Mouse (Mus musculus) lung, embryonic 16.5 days (tissue): ENCODE data around the gene Tspan15. TPM values are rescaled to one million over a fixed set of nuclear protein-coding genes. Genes with fewer than 3 reads are reported as not detected.

ENCODE experiments used
- ATAC-seq: fragments of 200-750 bp; cut with Nextera tagmentation; 2 replicates; pipeline ENCODE4 v1.8.0; 2017; ENCODE audit warnings: low read depth, mild to moderate bottlenecking, moderate library complexity
- H3K27ac ChIP-seq: fragments of 300-500 bp; sonication (generic); 2 replicates; pipeline ENCODE4 v1.5.1; 2014; ENCODE audit warnings: mild to moderate bottlenecking, control low read depth, low read length
- H3K27me3 ChIP-seq: fragments of 300-500 bp; sonication (generic); 2 replicates; pipeline ENCODE4 v1.6.1; 2014; ENCODE audit warnings: low read depth, low read length, mixed read lengths; ENCODE audit not compliant: control insufficient read depth, insufficient read depth
- H3K36me3 ChIP-seq: fragments of 300-500 bp; sonication (generic); 2 replicates; pipeline ENCODE4 v1.6.1; 2014; ENCODE audit warnings: low read length; ENCODE audit not compliant: control insufficient read depth, insufficient read depth
- H3K4me1 ChIP-seq: fragments of 300-500 bp; sonication (generic); replicated peaks from 2 replicates; pipeline ENCODE4 v1.6.1; 2014; ENCODE audit warnings: low read length, mixed read lengths; ENCODE audit not compliant: control insufficient read depth, insufficient read depth
- H3K4me2 ChIP-seq: fragments of 300-500 bp; sonication (generic); 2 replicates; pipeline ENCODE4 v1.6.1; 2014; ENCODE audit warnings: low read depth, low read length, control low read depth
- H3K4me3 ChIP-seq: fragments of 300-500 bp; sonication (generic); 2 replicates; pipeline ENCODE4 v1.5.1; 2014; ENCODE audit warnings: mild to moderate bottlenecking, low read length, control low read depth
- H3K9ac ChIP-seq: fragments of 300-500 bp; sonication (generic); 2 replicates; pipeline ENCODE4 v1.6.1; 2014; ENCODE audit warnings: low read length, control low read depth
- H3K9me3 ChIP-seq: fragments of 300-500 bp; sonication (generic); 2 replicates; pipeline ENCODE4 v1.6.1; 2016; ENCODE audit warnings: low read length; ENCODE audit not compliant: control insufficient read depth
- WGBS: fragments of 180-500 bp; shearing (Covaris S2); extraction: QIAGEN DNeasy Blood & Tissue Kit; methylation state at CpG from one replicate; pipeline ENCODE4 v1.1.7; 2014; 5-methylcytosine and 5-hydroxymethylcytosine counted together
- polyA plus RNA-seq: library from polyadenylated mRNA; unstranded; fragments of >200 nt; fragmentation: Nextera tagmentation; extraction: Ambion mirVana; gene quantifications from 2 replicates; pipeline ENCODE4 v1.2.1, GENCODE M21; 2015

Gene Tspan15
- polyA plus RNA-seq, 1 experiment from 2014 or later = 96.1 TPM

DNA sequence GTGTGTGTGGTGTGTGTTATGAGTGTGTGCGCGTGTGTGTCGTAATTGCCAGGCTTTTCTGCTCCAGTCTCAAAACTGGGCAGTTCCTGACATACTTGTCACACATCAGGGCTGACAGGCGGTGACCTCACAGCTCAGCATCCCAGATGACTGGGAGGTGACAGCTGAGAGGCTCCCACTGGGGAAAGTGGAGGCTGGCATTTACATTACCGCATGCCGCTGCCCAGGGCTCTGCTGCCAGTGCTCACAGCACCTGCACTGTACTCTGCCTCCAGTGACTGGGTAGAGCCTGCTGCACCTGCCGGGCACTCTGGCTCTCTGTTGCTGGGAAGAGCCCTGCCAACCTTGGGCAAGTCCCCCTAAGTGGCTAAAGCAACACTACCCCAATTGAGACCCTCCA lies 40.2 kb downstream of the Tspan15 start:
- H3K27ac ChIP-seq = no peak overlapping the region
- no peak overlapping the region for H3K4me2 ChIP-seq
- ATAC-seq = no peak
- no peaks in the 10 kb centered on the region for H3K27me3 ChIP-seq
- H3K9me3 ChIP-seq = no peaks in the 10 kb centered on the region
- H3K4me3 ChIP-seq = no peak overlapping the region
- no peak overlapping the region for H3K9ac ChIP-seq
- no peaks in the 10 kb centered on the region; the same call in 1 of the 2 replicates for H3K36me3 ChIP-seq
- WGBS = 79% methylated on average over 7 of the region's 7 CpGs
- no peaks in the 10 kb centered on the region for H3K4me1 ChIP-seq

DNA sequence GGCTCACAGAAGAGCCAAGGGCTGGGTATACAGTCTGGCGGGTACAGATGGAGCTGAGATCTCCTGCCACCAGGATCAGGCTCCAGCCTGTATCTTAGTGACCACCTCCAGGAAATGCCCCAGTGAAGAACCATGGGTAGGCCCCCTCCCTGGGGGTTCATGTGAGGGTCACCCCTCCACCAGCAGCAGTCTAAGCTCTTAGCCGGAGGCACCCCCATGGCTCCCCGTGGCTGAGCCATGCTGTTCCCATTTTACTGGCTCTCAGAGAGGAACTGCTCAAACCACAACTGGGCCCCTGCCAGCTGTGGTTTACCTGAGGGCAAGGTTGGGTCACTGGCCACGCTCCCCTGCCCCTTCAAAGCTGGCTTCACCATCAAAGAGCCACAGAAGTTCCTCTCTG lies 41.1 kb downstream of the Tspan15 start:
- Histone ChIP-seq H3K4me3 (no peak overlapping the region), H3K4me1 (no peaks in the 10 kb centered on the region), H3K9me3 (no peaks in the 10 kb centered on the region), H3K9ac (no peak overlapping the region), H3K4me2 (no peak overlapping the region), H3K36me3 (no peaks in the 10 kb centered on the region; the same call in 1 of the 2 replicates), H3K27me3 (no peaks in the 10 kb centered on the region), H3K27ac (no peak overlapping the region)
- WGBS = 69% methylated on average over 4 of the region's 4 CpGs
- no peak for ATAC-seq

DNA sequence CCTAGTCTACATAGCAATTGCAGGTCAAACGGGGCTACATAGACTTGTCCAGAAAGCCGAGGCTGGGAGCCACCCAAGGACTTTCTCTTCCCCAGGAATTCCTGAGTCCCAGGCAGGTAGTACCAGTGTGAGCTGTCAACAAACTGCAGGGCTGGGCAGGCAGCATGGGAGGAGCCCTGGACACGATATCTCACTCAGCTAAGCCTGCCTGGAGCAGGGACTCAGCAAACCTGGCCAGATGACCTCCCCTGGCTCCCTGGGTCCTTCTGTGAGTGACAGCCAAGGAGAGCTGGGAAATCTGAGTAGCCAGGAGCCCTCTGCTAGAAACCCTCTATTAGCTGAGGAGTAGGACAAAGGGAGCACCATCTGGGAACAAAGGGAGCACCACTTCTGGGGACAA lies 41.7 kb downstream of the Tspan15 start:
- H3K27ac ChIP-seq = no peak overlapping the region
- H3K36me3 ChIP-seq = no peaks in the 10 kb centered on the region; the same call in 1 of the 2 replicates
- H3K9ac ChIP-seq = no peak overlapping the region
- 44% methylated on average over 3 of the region's 3 CpGs for WGBS
- H3K4me2 ChIP-seq = no peak overlapping the region
- H3K27me3 ChIP-seq = no peaks in the 10 kb centered on the region
- H3K4me1 ChIP-seq = no peaks in the 10 kb centered on the region
- no peak overlapping the region for H3K4me3 ChIP-seq
- ATAC-seq = no peak
- no peaks in the 10 kb centered on the region for H3K9me3 ChIP-seq

DNA sequence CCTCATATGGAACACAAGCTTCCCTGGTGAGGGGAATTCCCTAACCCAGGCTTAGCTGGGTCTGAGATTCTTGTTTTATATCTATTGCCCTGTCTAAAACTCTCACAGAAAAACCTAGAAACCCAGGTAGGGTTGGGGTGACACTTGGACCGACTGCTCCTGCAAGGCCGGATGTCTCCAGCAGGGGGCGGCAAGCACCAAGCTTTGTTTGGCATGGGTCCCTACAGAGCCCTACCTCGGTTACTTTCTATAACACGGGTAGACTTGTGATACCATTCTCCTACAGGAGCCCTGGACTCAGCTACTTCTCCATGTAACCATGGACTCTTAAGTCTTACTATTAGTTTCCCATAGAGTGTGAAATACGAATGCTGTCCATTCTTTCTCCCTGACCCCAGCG lies 44.2 kb downstream of the Tspan15 start:
- no peak overlapping the region for H3K4me2 ChIP-seq
- H3K4me1 ChIP-seq = no peaks in the 10 kb centered on the region
- peak; percentile 58 for ATAC-seq
- H3K36me3 ChIP-seq = no peaks in the 10 kb centered on the region; the same call in 1 of the 2 replicates
- H3K9ac ChIP-seq = no peak overlapping the region
- WGBS = 18% methylated on average over 7 of the region's 7 CpGs
- no peak overlapping the region for H3K27ac ChIP-seq
- no peak overlapping the region for H3K4me3 ChIP-seq
- no peaks in the 10 kb centered on the region for H3K9me3 ChIP-seq
- H3K27me3 ChIP-seq = no peaks in the 10 kb centered on the region

DNA sequence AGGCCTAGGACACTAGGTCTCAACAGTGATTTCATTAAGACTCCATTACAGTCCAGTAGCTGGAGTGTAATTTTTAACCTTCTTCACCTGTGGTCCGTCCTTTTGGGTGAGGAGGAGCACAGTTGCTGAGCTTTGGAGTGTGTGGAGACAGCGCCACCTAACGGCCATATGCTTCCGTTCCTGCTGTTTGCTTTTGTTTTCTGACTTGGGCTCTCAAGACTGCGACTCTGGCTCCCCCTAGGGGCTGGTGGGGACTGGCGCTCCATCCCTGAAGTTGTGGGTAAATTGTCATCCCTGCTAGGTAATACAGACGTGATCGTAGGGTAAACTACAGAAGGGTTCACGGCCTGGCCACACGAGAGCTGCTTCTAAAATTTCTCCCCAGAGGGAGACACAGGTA lies 48.0 kb downstream of the Tspan15 start:
- ATAC-seq = peak; percentile 58
- H3K4me1 ChIP-seq = no peaks in the 10 kb centered on the region
- no peak overlapping the region for H3K9ac ChIP-seq
- H3K9me3 ChIP-seq = no peaks in the 10 kb centered on the region
- H3K27me3 ChIP-seq = no peaks in the 10 kb centered on the region
- no peak overlapping the region for H3K27ac ChIP-seq
- no peak overlapping the region for H3K4me3 ChIP-seq
- no peaks in the 10 kb centered on the region; the same call in 1 of the 2 replicates for H3K36me3 ChIP-seq
- under 1% methylated on average over 10 of the region's 10 CpGs for WGBS
- H3K4me2 ChIP-seq = no peak overlapping the region

DNA sequence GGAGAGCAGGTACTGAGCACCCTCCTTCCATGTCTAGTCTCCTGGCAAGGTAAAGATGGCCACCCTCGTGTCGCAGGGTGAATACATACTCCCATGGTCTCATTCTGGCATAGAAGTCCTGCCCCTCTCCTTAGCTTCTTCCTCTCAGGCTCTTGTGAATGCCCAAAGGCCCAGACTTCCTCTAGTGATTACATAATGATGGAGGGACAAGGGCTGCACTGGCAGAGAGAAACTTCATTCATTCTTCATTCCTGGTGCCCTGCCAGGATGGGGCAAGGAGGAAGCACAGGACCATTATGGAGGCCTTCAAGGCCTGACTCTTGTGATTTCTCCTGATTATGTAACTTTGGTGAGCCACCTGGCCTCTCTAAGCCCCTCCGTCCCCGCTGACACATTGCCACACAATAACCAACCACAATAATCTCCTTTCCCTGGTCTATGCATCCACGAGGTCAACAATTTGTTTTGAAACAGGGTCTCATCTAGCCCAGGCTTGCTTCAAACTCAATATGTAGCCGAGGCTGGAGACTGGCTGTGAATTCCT lies 48.5 kb downstream of the Tspan15 start:
- no peaks in the 10 kb centered on the region for H3K4me1 ChIP-seq
- H3K9ac ChIP-seq = no peak overlapping the region
- H3K4me3 ChIP-seq = no peak overlapping the region
- H3K27ac ChIP-seq = no peak overlapping the region
- ATAC-seq = no peak
- H3K36me3 ChIP-seq = no peaks in the 10 kb centered on the region
- WGBS = 72% methylated on average over 6 of the region's 6 CpGs
- H3K4me2 ChIP-seq = no peak overlapping the region
- H3K9me3 ChIP-seq = no peaks in the 10 kb centered on the region
- no peaks in the 10 kb centered on the region for H3K27me3 ChIP-seq

DNA sequence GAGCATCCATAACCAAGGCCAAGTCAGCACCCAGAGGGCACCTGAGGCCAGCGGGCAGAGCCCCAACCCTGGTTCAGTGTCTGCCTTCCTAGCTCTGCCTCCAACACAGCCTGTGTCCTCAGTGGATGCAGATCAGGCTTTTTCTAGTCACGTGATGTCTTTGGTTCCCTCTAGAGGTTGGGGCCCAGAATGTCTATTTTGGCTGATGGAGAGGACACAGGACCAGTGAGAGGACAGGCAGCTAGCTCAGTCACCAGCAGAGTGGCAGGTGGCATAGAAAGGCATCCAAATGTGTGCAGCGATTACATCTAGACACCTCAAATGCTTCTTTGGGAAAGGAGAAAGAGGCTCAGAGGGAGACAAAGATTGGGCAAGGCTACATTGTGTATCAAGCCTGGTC lies 49.4 kb downstream of the Tspan15 start:
- Histone ChIP-seq H3K4me3 (no peak overlapping the region), H3K27me3 (no peaks in the 10 kb centered on the region), H3K4me1 (no peaks in the 10 kb centered on the region), H3K9me3 (no peaks in the 10 kb centered on the region), H3K36me3 (no peaks in the 10 kb centered on the region), H3K4me2 (no peak overlapping the region), H3K27ac (no peak overlapping the region), H3K9ac (no peak overlapping the region)
- 57% methylated on average over 3 of the region's 3 CpGs for WGBS
- ATAC-seq = no peak

DNA sequence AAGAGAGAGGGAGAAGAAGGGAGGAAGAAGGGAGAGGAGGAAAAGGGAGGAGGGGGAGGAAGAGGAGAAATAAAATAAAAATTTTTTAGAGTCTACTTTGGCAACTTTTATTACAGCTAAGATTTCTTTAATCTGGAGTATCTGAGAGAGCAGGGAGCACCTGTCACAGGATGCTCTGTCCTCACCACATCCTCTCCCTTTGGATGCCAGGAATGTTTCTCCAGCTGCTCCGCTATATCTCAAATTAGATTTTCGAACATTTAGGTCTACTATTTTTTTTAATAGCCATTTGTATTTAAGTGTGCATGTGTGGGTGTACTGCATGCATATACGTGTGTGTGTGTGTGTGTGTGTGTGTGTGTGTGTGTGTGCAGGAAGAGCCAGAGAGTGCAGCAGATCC lies 51.1 kb downstream of the Tspan15 start:
- whole genome bisulfite sequencing = 84% methylated on average over 3 of the region's 3 CpGs
- no peak overlapping the region for H3K27ac ChIP-seq

DNA sequence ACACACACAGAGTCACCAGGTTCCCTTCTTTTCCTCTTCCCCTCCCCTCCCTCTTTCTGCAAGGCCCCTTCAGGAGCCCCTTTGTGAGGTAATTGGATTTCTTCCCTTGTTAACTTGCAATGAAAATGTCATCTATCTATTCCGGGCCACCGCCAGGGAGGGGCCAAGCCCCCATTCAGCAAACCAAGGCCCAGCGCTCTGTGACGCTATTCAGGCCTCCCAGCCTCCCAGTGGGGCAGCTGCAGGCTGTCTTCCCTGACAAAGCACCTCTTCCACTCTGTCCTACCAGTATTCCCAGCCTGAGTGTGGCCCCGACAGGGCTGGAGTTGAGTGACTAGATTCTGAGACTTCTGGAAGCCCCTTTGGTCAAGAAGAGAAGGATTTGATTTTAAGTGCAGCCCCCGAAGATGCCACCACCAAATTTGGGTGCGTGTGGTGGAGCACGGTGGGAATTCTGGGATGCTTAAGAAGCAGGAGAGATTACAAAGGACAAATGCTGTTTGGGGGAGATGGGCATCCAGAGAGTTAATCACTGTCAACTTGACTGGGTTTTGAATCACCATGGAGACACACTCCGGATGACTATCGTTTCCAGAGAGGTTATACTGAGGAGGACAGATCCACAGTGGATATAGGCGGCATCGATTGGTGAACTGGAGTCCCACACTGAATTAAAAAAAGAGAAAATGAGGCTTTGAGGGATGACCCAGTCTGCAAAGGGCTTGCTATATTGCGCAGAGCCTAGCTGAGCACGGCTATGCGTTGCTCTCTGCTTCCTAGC lies 56.3 kb downstream of the Tspan15 start:
- Histone ChIP-seq H3K4me2 (no peak overlapping the region), H3K9me3 (no peaks in the 10 kb centered on the region), H3K9ac (no peak overlapping the region), H3K36me3 (no peaks in the 10 kb centered on the region), H3K27me3 (no peaks in the 10 kb centered on the region), H3K27ac (no peak overlapping the region), H3K4me3 (no peak overlapping the region), H3K4me1 (no peaks in the 10 kb centered on the region; the same call in 1 of the 2 replicates)
- no peak for ATAC-seq
- 56% methylated on average over 15 of the region's 15 CpGs for WGBS

More for the DNA sequence above, 51.1 kb downstream of the Tspan15 start:
- Histone ChIP-seq H3K4me2 (no peak overlapping the region), H3K9me3 (no peaks in the 10 kb centered on the region), H3K36me3 (no peaks in the 10 kb centered on the region), H3K27me3 (no peaks in the 10 kb centered on the region), H3K4me3 (no peak overlapping the region), H3K4me1 (no peaks in the 10 kb centered on the region), H3K9ac (no peak overlapping the region)
- ATAC-seq = no peak
